Mouse (Mus musculus): ENCODE measurements around the gene Med16. TPM values are rescaled to one million over a fixed set of nuclear protein-coding genes. Genes with fewer than 3 reads are reported as not detected.

Gene Med16
- polyA plus RNA-seq, 1 experiment = 4.9 TPM

DNA sequence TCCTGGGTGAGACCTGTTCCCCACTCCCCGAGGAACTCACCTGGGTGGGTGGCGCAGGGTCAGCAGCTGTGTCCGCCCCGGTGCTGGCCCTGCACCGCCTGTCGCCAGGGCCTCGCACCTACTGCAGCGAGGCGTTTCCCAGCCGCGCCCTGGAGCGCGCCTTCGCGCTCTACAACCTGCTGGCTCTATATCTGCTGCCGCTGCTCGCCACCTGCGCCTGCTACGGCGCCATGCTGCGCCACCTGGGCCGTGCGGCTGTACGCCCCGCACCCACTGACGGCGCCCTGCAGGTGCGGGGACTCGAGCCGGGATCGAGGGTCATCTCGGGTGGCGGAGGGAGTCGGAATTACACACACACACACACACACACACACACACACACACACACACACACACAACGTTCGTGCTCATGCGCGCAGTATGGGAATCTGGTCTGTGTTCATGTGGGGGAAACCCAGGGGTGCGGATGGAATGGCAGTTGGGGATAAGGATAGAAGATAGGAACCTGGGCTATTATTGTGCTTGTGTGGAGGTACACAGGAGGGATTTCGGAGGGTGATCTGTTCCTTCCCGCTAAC, 12.3 kb upstream of the Med16 start, which contains the start of gene R3hdm4:
TSS of gene R3hdm4 (minus strand) at position 251 of the 578 bp plus-strand sequence.
- Histone ChIP-seq H3K4me3 (replicated peaks) (no peak within 1 kb of the TSS), H3K36me3 (ENCODE audit: control insufficient read depth) (no peaks in the 10 kb centered on the region), H3K27me3 (ENCODE audit: control insufficient read depth) (peaks cover 72% of the 10 kb centered on the region), H3K4me1 (ENCODE audit: control insufficient read depth) (peaks cover 67% of the 10 kb centered on the region), H3K9me3 (ENCODE audit: control insufficient read depth, low read length) (peaks cover 15% of the 10 kb centered on the region)
- TF ChIP-seq GATA1 (IDR thresholded peaks at IDR 0.05; ENCODE audit: low read length) (no peak), TAL1 (IDR thresholded peaks at IDR 0.05; ENCODE audit: low read length) (no peak)

DNA sequence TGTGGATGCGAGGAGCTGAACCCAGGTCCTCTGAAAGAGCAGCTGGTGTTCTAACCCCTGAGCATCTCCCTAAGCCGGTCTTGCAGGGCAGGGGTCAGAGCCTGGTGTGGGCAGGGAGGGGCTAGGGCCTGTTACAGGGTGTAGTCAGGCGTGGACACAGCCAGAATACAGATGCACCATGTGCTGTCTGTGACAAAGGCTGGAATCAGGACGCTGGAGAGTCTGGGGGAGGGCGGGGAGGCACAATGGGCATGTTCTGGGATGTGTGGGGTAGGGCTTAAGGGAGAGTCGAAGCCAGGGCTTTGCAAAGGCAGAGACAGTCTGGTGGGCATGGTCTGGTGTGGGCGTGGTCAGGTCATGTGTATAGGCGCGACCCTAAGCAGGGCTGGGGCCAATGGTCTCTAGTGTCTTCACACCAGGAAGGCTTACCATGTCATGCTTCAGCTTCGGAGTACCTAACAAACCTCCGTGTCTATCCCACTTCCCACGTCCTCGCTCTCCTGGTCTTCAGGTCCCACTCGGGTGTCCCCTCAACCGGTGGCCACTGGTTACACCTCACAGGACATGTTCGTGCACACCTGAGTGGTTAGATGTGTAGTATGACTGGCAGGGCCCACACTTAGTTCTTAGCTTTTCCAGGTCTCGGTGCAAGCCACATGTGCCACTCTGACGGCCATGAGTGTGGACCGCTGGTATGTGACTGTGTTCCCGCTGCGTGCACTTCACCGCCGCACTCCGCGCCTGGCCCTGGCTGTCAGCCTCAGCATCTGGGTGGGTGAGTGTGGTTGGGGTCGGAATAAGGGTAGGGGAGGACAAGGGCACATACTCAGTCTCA, 11.6 kb upstream of the Med16 start:
- H3K9me3 ChIP-seq (ENCODE audit: control insufficient read depth, low read length) = peaks cover 15% of the 10 kb centered on the region
- no peaks in the 10 kb centered on the region for H3K36me3 ChIP-seq (ENCODE audit: control insufficient read depth)
- H3K27me3 ChIP-seq (ENCODE audit: control insufficient read depth) = peaks cover 72% of the 10 kb centered on the region
- TF ChIP-seq GATA1 (IDR thresholded peaks at IDR 0.05; ENCODE audit: low read length) = no peak
- no peak overlapping the region for H3K4me3 ChIP-seq (replicated peaks)
- peaks cover 66% of the 10 kb centered on the region for H3K4me1 ChIP-seq (ENCODE audit: control insufficient read depth)

DNA sequence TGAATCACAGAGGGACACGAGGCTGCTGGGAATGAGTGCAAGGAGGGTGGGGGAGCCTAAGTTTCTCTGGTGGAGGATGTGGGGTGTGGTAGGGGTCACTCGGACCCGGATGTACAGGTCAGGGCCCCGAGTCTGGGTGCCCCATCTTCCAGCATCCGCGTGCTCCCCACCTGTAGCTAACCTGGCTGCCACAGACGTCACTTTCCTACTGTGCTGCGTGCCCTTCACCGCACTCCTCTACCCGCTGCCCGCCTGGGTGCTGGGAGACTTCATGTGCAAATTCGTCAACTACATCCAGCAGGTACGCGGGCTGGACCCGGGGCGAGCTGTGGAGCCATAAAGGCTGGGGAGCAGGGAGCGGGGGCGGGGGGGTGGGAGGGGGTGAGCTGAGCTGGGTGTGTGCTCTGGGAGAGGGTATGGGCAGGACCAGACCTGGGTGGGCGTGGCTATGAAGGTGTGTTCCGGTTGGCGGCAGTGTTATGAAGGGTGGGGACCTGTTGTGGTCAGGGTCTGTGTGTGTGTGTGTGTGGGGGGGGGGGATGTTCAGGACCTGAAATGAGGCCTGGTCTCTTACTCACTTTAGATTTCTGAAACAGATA, 10.6 kb upstream of the Med16 start:
- H3K36me3 ChIP-seq (ENCODE audit: control insufficient read depth) = no peaks in the 10 kb centered on the region
- H3K4me1 ChIP-seq (ENCODE audit: control insufficient read depth) = peaks cover 71% of the 10 kb centered on the region
- no peak overlapping the region for H3K4me3 ChIP-seq (replicated peaks)
- peaks cover 72% of the 10 kb centered on the region for H3K27me3 ChIP-seq (ENCODE audit: control insufficient read depth)
- TF ChIP-seq TAL1 (IDR thresholded peaks at IDR 0.05; ENCODE audit: low read length) = no peak
- no peak for TF ChIP-seq GATA1 (IDR thresholded peaks at IDR 0.05; ENCODE audit: low read length)
- peaks cover 15% of the 10 kb centered on the region for H3K9me3 ChIP-seq (ENCODE audit: control insufficient read depth, low read length)

DNA sequence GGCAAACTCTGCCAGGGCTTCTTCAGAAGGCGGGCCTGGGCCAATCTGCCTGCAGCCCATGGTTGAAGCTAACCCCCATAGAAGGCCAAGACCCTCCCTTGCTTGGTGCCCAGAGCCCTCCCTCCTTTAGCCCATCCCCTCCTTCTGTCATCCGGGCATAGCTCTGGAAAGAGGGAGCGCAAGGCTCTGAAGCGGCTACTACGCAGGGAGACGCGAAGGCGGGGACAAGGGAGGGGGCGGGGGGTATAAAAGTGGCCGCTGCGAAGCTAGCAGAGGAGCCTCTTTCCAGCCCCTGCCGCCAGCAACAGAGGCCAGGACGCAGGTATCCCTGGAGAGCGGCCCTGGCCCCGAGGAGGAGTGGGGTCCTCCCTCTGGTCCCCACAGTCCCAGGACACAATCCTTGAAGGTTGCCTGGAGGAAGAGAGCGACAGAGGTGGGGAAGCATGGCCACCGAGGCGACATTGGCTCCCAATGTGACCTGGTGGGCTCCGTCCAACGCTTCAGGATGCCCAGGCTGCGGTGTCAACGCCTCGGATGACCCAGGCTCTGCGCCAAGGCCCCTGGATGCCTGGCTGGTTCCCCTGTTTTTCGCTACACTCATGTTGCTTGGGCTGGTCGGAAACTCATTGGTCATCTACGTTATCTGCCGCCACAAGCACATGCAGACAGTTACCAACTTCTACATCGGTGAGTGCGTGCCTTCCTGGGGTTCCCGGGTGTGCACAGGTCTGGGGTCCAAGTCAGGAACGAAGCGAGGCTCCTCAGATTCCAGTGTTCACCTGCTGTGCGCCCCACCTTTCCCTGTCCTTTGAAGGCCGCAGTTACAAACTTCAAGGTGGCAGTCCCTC, 9.7 kb upstream of the Med16 start:
- no peak for TF ChIP-seq TAL1 (IDR thresholded peaks at IDR 0.05; ENCODE audit: low read length)
- Histone ChIP-seq H3K27me3 (ENCODE audit: control insufficient read depth) (peaks cover 66% of the 10 kb centered on the region), H3K9me3 (ENCODE audit: control insufficient read depth, low read length) (peaks cover 15% of the 10 kb centered on the region), H3K4me3 (replicated peaks) (no peak overlapping the region), H3K36me3 (ENCODE audit: control insufficient read depth) (peaks cover 3% of the 10 kb centered on the region), H3K4me1 (ENCODE audit: control insufficient read depth) (peaks cover 79% of the 10 kb centered on the region)

DNA sequence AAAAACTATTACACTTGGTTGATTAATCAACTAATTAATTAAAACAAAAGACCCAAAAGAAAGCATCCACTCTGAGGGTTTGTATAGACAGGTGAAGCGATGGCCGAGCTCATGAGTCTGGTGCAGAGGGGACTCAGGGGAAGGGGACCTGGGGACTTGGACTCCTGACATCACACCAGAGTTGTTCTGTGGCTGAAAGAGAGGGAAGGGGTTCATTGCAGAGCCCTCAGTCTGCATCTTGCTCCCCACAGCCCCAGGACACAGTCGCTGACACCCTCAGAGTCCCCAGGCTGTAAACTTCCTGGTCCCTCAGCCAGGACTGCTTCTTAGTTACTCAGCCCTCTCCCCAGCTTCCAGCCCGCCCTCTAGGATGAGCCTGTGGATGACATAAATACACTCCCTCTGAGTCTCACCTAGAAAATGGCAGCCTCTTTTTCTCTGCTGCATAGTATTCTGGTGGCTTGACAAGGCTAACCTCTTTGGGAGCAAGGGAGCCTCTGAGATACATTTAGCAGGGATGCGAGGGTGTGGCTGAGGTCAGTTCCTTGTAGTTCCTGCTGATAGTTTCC, 8.9 kb upstream of the Med16 start:
- Histone ChIP-seq H3K36me3 (ENCODE audit: control insufficient read depth) (peaks cover 10% of the 10 kb centered on the region), H3K4me1 (ENCODE audit: control insufficient read depth) (peaks cover 86% of the 10 kb centered on the region), H3K4me3 (replicated peaks) (peak overlapping the region; percentile 83), H3K27me3 (ENCODE audit: control insufficient read depth) (peaks cover 58% of the 10 kb centered on the region), H3K9me3 (ENCODE audit: control insufficient read depth, low read length) (peaks cover 15% of the 10 kb centered on the region)
- TF ChIP-seq GATA1 (IDR thresholded peaks at IDR 0.05; ENCODE audit: low read length) (no peak), TAL1 (IDR thresholded peaks at IDR 0.05; ENCODE audit: low read length) (no peak)

DNA sequence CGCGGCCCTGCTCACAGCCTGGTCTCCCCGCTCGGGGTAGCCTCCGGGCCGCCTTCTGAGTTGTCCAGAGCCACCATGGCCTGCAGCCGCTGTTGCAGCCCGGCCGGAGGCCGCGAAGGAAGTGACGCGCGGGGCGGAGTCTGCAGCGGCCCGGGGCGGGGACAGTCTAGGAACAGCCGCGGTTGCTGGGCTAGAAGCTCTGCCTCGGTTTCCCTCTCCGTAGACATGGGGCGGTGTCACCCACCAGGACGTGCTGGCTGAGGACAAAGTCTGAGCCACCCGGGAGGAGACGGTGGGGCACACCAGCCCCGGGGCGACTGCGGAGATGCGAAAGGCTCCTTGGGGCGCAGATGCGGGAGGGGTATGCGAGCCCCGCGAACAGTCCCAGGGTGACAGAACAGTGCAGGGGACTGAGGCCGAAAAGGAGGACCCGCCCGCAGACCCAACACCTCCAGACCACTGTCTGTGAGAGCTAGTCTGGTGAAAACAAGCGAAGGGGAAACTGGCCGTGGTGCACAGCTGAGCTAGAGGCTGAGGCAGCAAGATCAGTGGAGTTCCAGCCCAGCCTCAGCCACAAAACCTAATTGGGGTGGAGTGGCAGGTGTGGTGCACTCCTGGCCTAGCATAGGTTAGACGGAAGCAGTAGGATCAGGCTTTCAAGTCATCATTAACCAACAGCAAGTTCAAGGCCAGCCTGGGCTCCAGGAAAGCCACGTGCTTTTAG, 8.2 kb upstream of the Med16 start, which contains the start of gene Kiss1r:
TSS of gene Kiss1r (plus strand) at position 164 of the 724 bp plus-strand sequence.
- TF ChIP-seq TAL1 (IDR thresholded peaks at IDR 0.05; ENCODE audit: low read length) (no peak), GATA1 (IDR thresholded peaks at IDR 0.05; ENCODE audit: low read length) (no peak)
- H3K27me3 ChIP-seq (ENCODE audit: control insufficient read depth) = peaks cover 52% of the 10 kb centered on the region
- peaks cover 93% of the 10 kb centered on the region for H3K4me1 ChIP-seq (ENCODE audit: control insufficient read depth)

DNA sequence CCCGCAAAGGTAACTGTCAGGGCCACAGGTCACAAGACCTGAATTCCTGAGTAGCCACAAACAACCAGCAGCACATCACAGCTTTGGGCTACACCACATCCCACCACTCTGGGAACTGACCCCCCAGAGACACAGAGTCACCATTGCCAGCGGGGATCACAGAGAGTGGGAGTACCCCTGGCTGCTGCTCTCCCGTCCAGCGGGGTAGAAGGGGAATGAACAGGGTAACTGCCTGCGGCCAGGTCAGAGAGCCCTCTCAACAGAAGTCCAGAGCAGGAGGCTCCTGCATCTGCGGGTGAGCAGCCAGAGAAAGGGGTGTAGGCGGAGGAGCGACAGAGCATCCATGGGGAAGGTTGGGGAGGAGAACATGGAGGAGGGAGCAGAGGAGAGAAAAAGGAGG, 7.4 kb upstream of the Med16 start:
- Histone ChIP-seq H3K4me1 (ENCODE audit: control insufficient read depth) (peaks cover 92% of the 10 kb centered on the region), H3K4me3 (replicated peaks) (peak overlapping the region; percentile 83), H3K9me3 (ENCODE audit: control insufficient read depth, low read length) (peaks cover 8% of the 10 kb centered on the region), H3K36me3 (ENCODE audit: control insufficient read depth) (peaks cover 25% of the 10 kb centered on the region), H3K27me3 (ENCODE audit: control insufficient read depth) (peaks cover 43% of the 10 kb centered on the region)
- no peak for TF ChIP-seq TAL1 (IDR thresholded peaks at IDR 0.05; ENCODE audit: low read length)
- TF ChIP-seq GATA1 (IDR thresholded peaks at IDR 0.05; ENCODE audit: low read length) = no peak

More for the DNA sequence above, 8.2 kb upstream of the Med16 start, which contains the start of gene Kiss1r:
- Histone ChIP-seq H3K36me3 (ENCODE audit: control insufficient read depth) (peaks cover 16% of the 10 kb centered on the region), H3K9me3 (ENCODE audit: control insufficient read depth, low read length) (peaks cover 15% of the 10 kb centered on the region), H3K4me3 (replicated peaks) (peak within 1 kb of the TSS; percentile 83)
